In genomic region chr7:48875096-48875495, GRCm38 (mm10) we compare ENCODE assay signal across 1 mouse cellular context.
TF ChIP-seq lines count a peak whose summit lies in the region.

No protein-coding gene starts in this region.

TF ChIP-seq in myocyte, 11 proteins besides CTCF, POLR2A, EP300 and RAD21:
- TF ChIP-seq MYOD1 (IDR thresholded peaks at IDR 0.05; ENCODE audit: control insufficient read depth in 1 of 3, insufficient read length in 2 of 3, low read depth in 2 of 3) (peak; percentile 40 to 95 (median 89)), MYOG (IDR thresholded peaks at IDR 0.05; ENCODE audit: control insufficient read depth in 1 of 3, insufficient read depth in 1 of 3, insufficient read length in 2 of 3, low read depth in 2 of 3) (peak; percentile 72 to 97 (median 92)), TCF12 (IDR thresholded peaks at IDR 0.05; ENCODE audit: insufficient read depth, poor library complexity, severe bottlenecking) (peak; percentile 56), TCF3 (IDR thresholded peaks at IDR 0.05; ENCODE audit: insufficient read length, low read depth) (peak; percentile 74), POLR2AphosphoS2 (IDR thresholded peaks at IDR 0.05; ENCODE audit: insufficient read length, low read depth) (peak; percentile 32), SRF (IDR thresholded peaks at IDR 0.05; ENCODE audit: control insufficient read depth, insufficient read length, low read depth) (no peak), USF1 (IDR thresholded peaks at IDR 0.05; ENCODE audit: low read depth) (no peak), E2F4 (IDR thresholded peaks at IDR 0.05; ENCODE audit: insufficient read depth) (no peak), CEBPB (IDR thresholded peaks at IDR 0.05; ENCODE audit: insufficient read depth, poor library complexity, severe bottlenecking) (no peak)
